Mouse (Mus musculus) left cerebral cortex, postnatal 25 days (tissue): ENCODE measurements around the gene Rexo4. TPM values are rescaled to one million over a fixed set of nuclear protein-coding genes. Genes with fewer than 3 reads are reported as not detected.

Experiments
- DNase-seq, 2 experiments: peaks; one replicate each; pipeline ENCODE4 v3.0.0; 2022; ENCODE audit warnings: low spot score in 2 of 2, mixed read lengths in 1 of 2
- intact Hi-C: fragments of 180-260 bp; cut with DNase I; formaldehyde crosslinking; loops from one replicate; pipeline ENCODE4 v1.15.1; 2025
- total RNA-seq, 2 experiments: library from RNA; stranded (reverse); gene quantifications; 2 replicates each; pipeline ENCODE4 v1.2.3; 2021

Gene Rexo4
- 10 to 100 TPM; 56.0 to 56.9 TPM for total RNA-seq

GRCm38 (mm10) chr2:26963923-26964723, at the start of gene Rexo4:
Rexo4 (minus strand) TSS chr2:26964386.
- intact Hi-C loops = loop anchor here (1.0 kb wide), 2 partner anchors 31 to 45 kb away; partner anchors contain the start of genes Cacfd1 and Surf4
- DNase-seq = peak; percentile 93 to 98

GRCm38 (mm10) chr2:27009714-27010244, 45.6 kb upstream of the Rexo4 start, which contains the start of gene Cacfd1:
Cacfd1 (plus strand) TSS chr2:27009926.
- peak; percentile 88 for DNase-seq
- intact Hi-C loops = loop anchor here (1.0 to 5.0 kb wide), 3 partner anchors 45 to 97 kb away; partner anchors contain the start of genes Med22, Rexo4, Rpl7a and Stkld1

DNA sequence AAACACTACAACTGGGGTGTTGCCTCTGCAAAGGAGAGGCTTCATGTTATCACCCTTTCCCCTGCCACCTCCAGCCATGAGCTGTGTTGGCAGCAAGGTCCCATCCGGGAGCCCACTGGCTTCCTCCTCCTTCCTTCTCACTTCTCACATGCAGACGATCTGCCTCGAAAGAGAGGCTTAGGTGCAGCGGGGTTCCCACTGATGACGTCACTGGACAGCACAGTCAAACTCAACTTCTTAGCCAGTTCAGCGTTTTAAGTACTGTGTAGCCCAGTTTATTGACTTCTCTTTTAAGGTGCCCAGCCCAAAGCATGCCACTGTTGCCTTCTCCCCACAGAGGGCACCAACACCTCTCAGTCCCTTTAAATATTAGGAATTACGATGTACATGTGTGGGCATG, 43.5 kb upstream of the Rexo4 start:
- intact Hi-C loops = no loop called here
- no peak for DNase-seq

- peak in 1 of 2 experiments; percentile 81 for DNase-seq
- intact Hi-C loops = no loop called here
Measured at GRCm38 (mm10) chr2:27006255-27006654, 42.1 kb upstream of the Rexo4 start.

DNA sequence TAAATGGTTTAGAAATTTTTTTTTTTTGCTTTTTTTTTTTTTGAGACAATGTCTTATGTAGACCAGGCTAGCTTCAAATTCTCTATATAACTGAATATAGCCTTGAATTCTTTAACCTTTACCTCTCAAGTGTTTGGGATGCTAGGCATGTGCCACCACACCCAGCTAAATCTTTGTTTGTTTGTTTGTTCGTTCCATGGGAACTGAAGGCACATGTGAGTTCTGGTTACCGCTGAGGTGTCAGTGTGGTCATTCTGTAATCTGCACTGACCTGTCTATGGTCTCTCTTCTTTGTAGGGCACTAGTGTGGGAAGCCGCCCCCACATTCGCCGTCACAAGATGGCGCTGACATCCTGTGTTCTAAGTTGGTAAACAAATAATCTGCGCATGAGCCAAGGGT, 33.8 kb upstream of the Rexo4 start:
- DNase-seq = no peak
- intact Hi-C loops = no loop called here

- no peak for DNase-seq
- intact Hi-C loops = no loop called here
Measured at GRCm38 (mm10) chr2:26997498-26997897, 33.3 kb upstream of the Rexo4 start.

DNA sequence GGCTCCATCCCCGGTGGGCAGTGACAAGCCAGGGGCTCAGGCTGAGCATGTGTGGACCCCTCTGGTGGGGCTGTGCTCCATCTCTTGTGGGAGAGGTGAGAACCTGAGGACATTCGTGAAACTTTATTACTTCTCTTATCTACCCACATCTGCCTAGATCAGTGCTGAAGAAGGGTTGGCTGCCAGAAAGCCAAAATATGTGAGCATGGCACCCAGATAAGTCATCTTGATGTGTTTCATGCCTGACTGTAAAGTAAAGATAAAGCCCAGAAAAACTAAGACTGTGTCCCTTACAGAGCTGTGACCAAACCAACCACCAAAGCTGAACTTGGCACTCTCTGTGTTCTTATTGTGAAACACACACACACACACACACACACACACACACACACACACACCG, 29.8 kb upstream of the Rexo4 start:
- intact Hi-C loops = no loop called here
- no peak for DNase-seq

- DNase-seq = no peak
- intact Hi-C loops = no loop called here
Measured at GRCm38 (mm10) chr2:26984640-26985039, 20.5 kb upstream of the Rexo4 start.

DNA sequence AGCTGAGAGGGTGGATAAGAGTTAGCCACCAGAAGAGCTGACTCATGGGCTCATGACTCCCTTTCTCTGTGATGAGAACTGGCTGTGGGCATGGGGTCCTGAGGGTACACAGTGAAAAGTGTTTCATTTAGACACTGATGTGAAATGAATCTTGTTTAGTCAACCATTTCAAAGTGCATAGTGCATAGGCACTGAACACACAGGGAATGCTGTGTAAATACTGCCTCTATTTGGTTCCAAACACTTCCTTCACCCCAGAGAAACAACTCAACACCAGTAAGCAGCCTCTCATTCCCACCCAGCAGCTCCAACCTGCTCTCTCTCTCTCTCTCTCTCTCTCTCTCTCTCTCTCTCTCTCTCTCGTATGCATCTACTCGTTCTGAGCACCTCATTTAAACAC, 20.0 kb upstream of the Rexo4 start:
- DNase-seq = no peak
- intact Hi-C loops = no loop called here

GRCm38 (mm10) chr2:26980361-26980760, 16.2 kb upstream of the Rexo4 start:
- intact Hi-C loops = no loop called here
- no peak for DNase-seq

DNA sequence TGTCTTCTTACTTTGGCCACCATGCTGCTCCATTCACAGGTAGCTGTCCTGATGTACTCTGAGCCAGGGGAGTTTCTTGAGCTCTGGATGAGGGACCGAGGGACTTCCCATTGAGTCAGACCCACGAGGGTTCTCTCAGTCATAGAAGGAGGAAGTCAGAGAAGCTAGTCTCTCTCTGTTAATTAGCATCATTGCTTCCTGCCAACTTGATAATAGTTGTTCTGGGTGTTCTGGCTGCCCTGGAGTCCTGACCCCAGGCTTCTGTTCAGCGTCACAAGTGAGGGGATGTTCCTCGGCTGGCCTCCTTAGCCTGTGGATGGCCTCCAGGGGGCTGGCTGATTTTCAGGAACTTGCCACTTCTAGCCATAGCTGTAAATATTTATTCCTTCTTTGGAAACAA, 9.8 kb upstream of the Rexo4 start:
- intact Hi-C loops = no loop called here
- DNase-seq = no peak

DNA sequence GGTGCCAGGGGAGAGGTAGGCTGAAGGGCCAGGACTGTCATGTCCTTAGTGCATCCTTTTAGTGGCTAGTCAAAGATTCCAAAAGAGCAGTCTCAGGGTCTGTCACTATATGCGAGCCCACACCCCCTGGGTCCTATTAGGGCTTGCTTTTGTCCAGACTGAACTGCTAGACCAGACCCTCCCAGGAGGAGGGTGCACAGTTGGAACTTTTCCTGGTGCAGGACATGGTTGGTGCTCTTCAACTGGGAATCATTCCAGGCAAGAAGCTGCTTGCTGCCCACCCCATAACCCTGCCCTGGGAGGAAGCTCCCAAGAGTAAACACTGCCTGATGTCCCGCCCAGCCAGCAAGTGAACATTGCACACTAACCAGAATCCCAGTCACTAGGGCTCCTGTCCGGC, 8.9 kb upstream of the Rexo4 start, which contains the start of gene Adamts13:
Gene Adamts13, plus strand, starts transcription at position 301 of the 400 bp plus-strand sequence.
- intact Hi-C loops = no loop called here
- no peak for DNase-seq

DNA sequence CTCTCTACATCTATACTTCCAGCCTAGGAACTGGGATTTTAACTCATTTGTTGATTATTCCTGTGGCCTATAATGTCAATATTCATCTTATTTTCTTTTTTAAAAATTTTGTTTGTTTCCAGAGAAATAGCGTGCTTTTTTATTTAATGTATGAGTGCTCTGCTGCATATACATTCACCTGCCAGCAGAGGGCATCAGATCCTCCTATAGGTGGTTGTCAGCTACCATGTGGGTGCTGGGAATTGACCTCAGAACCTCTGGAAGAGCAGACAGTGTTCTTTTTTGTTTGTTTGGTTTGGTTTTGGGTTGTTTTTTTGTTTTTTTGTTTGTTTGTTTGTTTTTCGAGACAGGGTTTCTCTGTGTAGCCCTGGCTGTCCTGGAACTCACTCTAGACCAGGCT, 3.1 kb upstream of the Rexo4 start:
- intact Hi-C loops = no loop called here
- no peak for DNase-seq

GRCm38 (mm10) chr2:26964724-26965370, 661 bp upstream of the Rexo4 start:
- DNase-seq = no peak
- intact Hi-C loops = loop anchor here (1.0 kb wide), 2 partner anchors 32 to 44 kb away; partner anchors contain the start of genes Cacfd1 and Surf4

GRCm38 (mm10) chr2:26960756-26961155, 3.4 kb downstream of the Rexo4 start:
- DNase-seq = no peak
- intact Hi-C loops = no loop called here

GRCm38 (mm10) chr2:26957488-26957859, 6.7 kb downstream of the Rexo4 start:
- no peak for DNase-seq
- intact Hi-C loops = no loop called here

DNA sequence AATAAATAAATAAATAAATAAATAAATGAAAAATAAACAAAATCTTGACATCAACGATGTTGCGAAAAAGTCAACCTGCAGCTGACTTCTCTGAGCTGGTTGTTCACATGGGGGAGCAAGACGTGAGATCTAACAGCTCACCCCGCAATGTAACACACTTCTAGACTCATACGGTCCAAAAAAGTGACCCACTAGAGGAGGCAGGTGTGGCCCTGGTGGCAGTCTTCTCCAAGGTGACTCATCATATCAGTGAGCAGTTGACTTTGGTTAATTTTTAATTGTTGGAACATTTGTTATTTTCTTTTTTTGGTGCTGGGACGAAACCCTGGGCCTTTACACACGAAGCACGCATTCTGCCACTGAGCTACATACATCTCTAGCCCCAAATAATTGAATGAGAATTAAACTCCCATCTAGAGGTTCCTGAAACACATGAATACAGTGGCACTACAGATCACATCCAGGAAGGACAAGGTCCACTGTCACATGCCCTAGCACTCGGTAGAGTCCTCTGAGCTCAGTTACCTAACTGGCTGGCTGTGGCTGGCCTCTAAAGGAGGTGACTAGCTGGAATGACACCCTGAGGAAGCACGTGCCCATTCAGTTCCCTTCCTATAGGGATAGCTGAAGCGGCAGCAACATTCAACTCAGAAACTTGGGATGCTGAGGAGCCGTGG, 7.2 kb downstream of the Rexo4 start:
- DNase-seq = no peak
- intact Hi-C loops = no loop called here

DNA sequence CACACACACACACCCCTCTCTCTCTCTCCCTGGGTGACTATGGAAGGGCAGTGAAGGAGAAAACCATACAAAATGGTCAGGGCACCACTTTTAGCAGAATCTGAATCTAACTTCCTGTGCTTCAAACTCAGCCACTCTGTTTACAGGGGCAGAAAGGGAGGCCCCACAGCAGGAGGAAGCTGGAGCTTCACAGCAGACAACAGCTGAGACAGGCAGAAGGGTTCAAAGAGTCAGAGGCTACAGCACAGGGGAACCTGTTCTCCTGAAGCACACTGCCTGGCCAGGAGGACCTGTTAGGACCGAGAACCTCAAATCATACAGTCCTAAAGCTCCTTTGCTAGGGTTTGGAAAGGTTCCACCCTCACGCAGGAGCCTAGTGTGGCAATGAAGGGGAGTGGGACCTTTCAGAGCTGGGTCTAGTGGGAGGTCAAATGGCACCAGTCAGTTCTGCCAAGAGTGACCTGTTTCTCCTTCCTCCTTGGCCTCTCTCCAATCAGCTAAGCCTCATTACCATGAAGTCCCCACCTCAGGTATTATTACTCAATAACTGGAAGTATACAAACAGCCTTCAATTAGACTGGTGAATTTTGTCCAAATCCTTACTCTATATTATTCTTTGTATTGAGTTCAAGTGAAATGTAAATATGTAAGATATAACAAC, 9.3 kb downstream of the Rexo4 start:
- intact Hi-C loops = no loop called here

DNA sequence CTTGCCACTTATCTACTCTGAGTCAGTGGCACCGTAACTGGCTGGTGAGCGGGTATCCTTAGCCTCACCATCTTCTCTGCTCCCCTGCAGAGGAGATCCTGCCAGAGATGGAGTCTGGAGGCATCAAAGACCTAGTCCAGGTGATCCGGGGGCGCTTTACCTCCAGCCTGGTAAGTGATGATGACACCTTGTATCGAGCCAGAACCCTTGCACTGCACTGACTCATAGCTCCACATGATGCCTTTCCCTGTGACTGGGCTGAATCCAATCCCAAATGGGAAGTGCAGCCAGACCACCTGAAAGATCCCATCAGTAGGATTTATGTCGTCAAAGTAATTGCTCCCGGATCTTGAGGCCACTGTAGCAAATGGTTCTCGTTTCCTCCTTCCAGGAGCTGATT, 11.3 kb downstream of the Rexo4 start:
- peak in 1 of 2 experiments; percentile 31 for DNase-seq

More for the DNA sequence above, 9.3 kb downstream of the Rexo4 start:
- no peak for DNase-seq

More for the DNA sequence above, 11.3 kb downstream of the Rexo4 start:
- intact Hi-C loops = no loop called here
